Mouse (Mus musculus): ENCODE measurements at regions not wholly inside any gene's neighbourhood (a gene's known extent, or its start where the extent isn't known, plus 50 kb on each side); places are given as distances from the start of the nearest gene placed in this dataset.
A peak's percentile ranks its signal among the peaks of the same experiment; 100 is the strongest.

- no peak for DNase-seq (ENCODE audit: low spot score)
Observed at GRCm38 (mm10) chr6:140368354-140369069, 55.3 kb upstream of the Plekha5 start.

GRCm38 (mm10) chr6:140367303-140367702 is 56.6 kb upstream of the Plekha5 start:
- DNase-seq (ENCODE audit: low spot score) = no peak

- no peak for DNase-seq (ENCODE audit: low spot score)
Observed at GRCm38 (mm10) chr6:140366791-140367190, 57.1 kb upstream of the Plekha5 start.

- DNase-seq (ENCODE audit: low spot score) = no peak
Observed at GRCm38 (mm10) chr6:140360996-140361395, 62.9 kb upstream of the Plekha5 start.

- DNase-seq (ENCODE audit: low spot score) = no peak
Observed at GRCm38 (mm10) chr6:140357901-140358300, 66.0 kb upstream of the Plekha5 start.

GRCm38 (mm10) chr6:140357300-140357699 is 66.6 kb upstream of the Plekha5 start:
- no peak for DNase-seq (ENCODE audit: low spot score)

GRCm38 (mm10) chr6:140354082-140354481 is 69.8 kb upstream of the Plekha5 start:
- no peak for DNase-seq (ENCODE audit: low spot score)

- no peak for DNase-seq (ENCODE audit: low spot score)
Observed at GRCm38 (mm10) chr6:140353610-140354009, 70.2 kb upstream of the Plekha5 start.

- DNase-seq (ENCODE audit: low spot score) = no peak
Observed at GRCm38 (mm10) chr6:140351365-140352095, 72.3 kb upstream of the Plekha5 start.

GRCm38 (mm10) chr6:140348578-140348977 is 75.3 kb upstream of the Plekha5 start:
- no peak for DNase-seq (ENCODE audit: low spot score)

- no peak for DNase-seq (ENCODE audit: low spot score)
Observed at GRCm38 (mm10) chr6:140346929-140347328, 76.9 kb upstream of the Plekha5 start.

- no peak for DNase-seq (ENCODE audit: low spot score)
Observed at GRCm38 (mm10) chr6:140343638-140344037, 80.2 kb upstream of the Plekha5 start.

GRCm38 (mm10) chr6:140342881-140343280 is 81.0 kb upstream of the Plekha5 start:
- peak; percentile 17 for DNase-seq (ENCODE audit: low spot score)

GRCm38 (mm10) chr6:140339731-140340130 is 84.1 kb upstream of the Plekha5 start:
- no peak for DNase-seq (ENCODE audit: low spot score)

- DNase-seq (ENCODE audit: low spot score) = peak; percentile 27
Observed at GRCm38 (mm10) chr6:140337897-140338749, 85.7 kb upstream of the Plekha5 start.

GRCm38 (mm10) chr6:140337083-140337491 is 86.8 kb upstream of the Plekha5 start:
- peak; percentile 67 for DNase-seq (ENCODE audit: low spot score)

GRCm38 (mm10) chr6:140336414-140336941 is 87.4 kb upstream of the Plekha5 start:
- peak; percentile 78 for DNase-seq (ENCODE audit: low spot score)

- peak; percentile 37 for DNase-seq (ENCODE audit: low spot score)
Observed at GRCm38 (mm10) chr6:140333397-140333796, 90.5 kb upstream of the Plekha5 start.

- DNase-seq (ENCODE audit: low spot score) = no peak
Observed at GRCm38 (mm10) chr6:140308641-140309040, 115.2 kb upstream of the Plekha5 start.

GRCm38 (mm10) chr6:140306811-140307558 is 116.9 kb upstream of the Plekha5 start:
- DNase-seq (ENCODE audit: low spot score) = no peak

GRCm38 (mm10) chr6:140304105-140304504 is 119.7 kb upstream of the Plekha5 start:
- DNase-seq (ENCODE audit: low spot score) = peak; percentile 22

Data from embryo, embryonic 10.5 days (tissue).